Mouse (Mus musculus) left cerebral cortex, postnatal 25 days (tissue): ENCODE data around the gene Mrgprg. TPM values are rescaled to one million over a fixed set of nuclear protein-coding genes. Genes with fewer than 3 reads are reported as not detected.

Experiments
- DNase-seq, 2 experiments: peaks; one replicate each; pipeline ENCODE4 v3.0.0; 2022; ENCODE audit warnings: low spot score in 2 of 2, mixed read lengths in 1 of 2
- intact Hi-C: fragments of 180-260 bp; cut with DNase I; formaldehyde crosslinking; loops from one replicate; pipeline ENCODE4 v1.15.1; 2025
- total RNA-seq, 2 experiments: library from RNA; stranded (reverse); gene quantifications; 2 replicates each; pipeline ENCODE4 v1.2.3; 2021

The Mrgprg gene
- total RNA-seq = not detected

- DNase-seq = no peak
- intact Hi-C loops = loop anchor here (10.0 kb wide), 1 partner anchor 612 kb away; no protein-coding TSS in a partner anchor
These were observed at the start of gene Mrgprg for GRCm38 (mm10) chr7:143766893-143767292. Gene Mrgprg, minus strand, starts transcription at chr7:143766993.

GRCm38 (mm10) chr7:143808909-143809308 lies 42.1 kb upstream of the Mrgprg start:
- intact Hi-C loops = no loop called here
- DNase-seq = no peak

GRCm38 (mm10) chr7:143805199-143805624 lies 38.4 kb upstream of the Mrgprg start:
- DNase-seq = peak; percentile 30 to 61
- intact Hi-C loops = no loop called here

GRCm38 (mm10) chr7:143801195-143802065 lies 34.6 kb upstream of the Mrgprg start:
- no peak for DNase-seq
- intact Hi-C loops = no loop called here

- intact Hi-C loops = no loop called here
- no peak for DNase-seq
These were observed 34.0 kb upstream of the Mrgprg start for GRCm38 (mm10) chr7:143800770-143801169.

GRCm38 (mm10) chr7:143798783-143799182 lies 32.0 kb upstream of the Mrgprg start:
- no peak for DNase-seq
- intact Hi-C loops = no loop called here

GRCm38 (mm10) chr7:143793121-143793520 lies 26.3 kb upstream of the Mrgprg start:
- intact Hi-C loops = no loop called here
- DNase-seq = no peak

GRCm38 (mm10) chr7:143792336-143792985 lies 25.7 kb upstream of the Mrgprg start:
- intact Hi-C loops = no loop called here
- no peak for DNase-seq

GRCm38 (mm10) chr7:143783996-143784829 lies 17.4 kb upstream of the Mrgprg start, which contains the start of gene Mrgpre:
Gene Mrgpre, minus strand, starts transcription at chr7:143784500.
- DNase-seq = peak; percentile 61 to 73
- intact Hi-C loops = no loop called here

- DNase-seq = peak in 1 of 2 experiments; percentile 8
These were observed 16.7 kb upstream of the Mrgprg start for GRCm38 (mm10) chr7:143783378-143783995.

GRCm38 (mm10) chr7:143777375-143777774 lies 10.6 kb upstream of the Mrgprg start:
- intact Hi-C loops = no loop called here
- DNase-seq = no peak

More at GRCm38 (mm10) chr7:143783378-143783995, 16.7 kb upstream of the Mrgprg start:
- intact Hi-C loops = no loop called here

- intact Hi-C loops = no loop called here
These were observed 9.3 kb upstream of the Mrgprg start for GRCm38 (mm10) chr7:143776137-143776536.

GRCm38 (mm10) chr7:143769461-143769860 lies 2.7 kb upstream of the Mrgprg start:
- no peak for DNase-seq
- intact Hi-C loops = loop anchor here (10.0 kb wide), 1 partner anchor 615 kb away; no protein-coding TSS in a partner anchor

More at GRCm38 (mm10) chr7:143776137-143776536, 9.3 kb upstream of the Mrgprg start:
- DNase-seq = no peak

- intact Hi-C loops = loop anchor here (10.0 kb wide), 1 partner anchor 613 kb away; no protein-coding TSS in a partner anchor
- no peak for DNase-seq
These were observed 1.5 kb upstream of the Mrgprg start for GRCm38 (mm10) chr7:143768267-143768666.

GRCm38 (mm10) chr7:143764876-143765530 lies 1.8 kb downstream of the Mrgprg start:
- no peak for DNase-seq
- intact Hi-C loops = loop anchor here (1.0 to 10.0 kb wide), 4 partner anchors 59 to 610 kb away; no protein-coding TSS in a partner anchor

GRCm38 (mm10) chr7:143763794-143764193 lies 3.0 kb downstream of the Mrgprg start:
- intact Hi-C loops = loop anchor here (1.0 to 10.0 kb wide), 4 partner anchors 57 to 609 kb away; no protein-coding TSS in a partner anchor

GRCm38 (mm10) chr7:143758956-143759355 lies 7.8 kb downstream of the Mrgprg start:
- intact Hi-C loops = loop anchor here (10.0 kb wide), 1 partner anchor 684 kb away; no protein-coding TSS in a partner anchor
- no peak for DNase-seq

More at GRCm38 (mm10) chr7:143763794-143764193, 3.0 kb downstream of the Mrgprg start:
- no peak for DNase-seq

GRCm38 (mm10) chr7:143757696-143758095 lies 9.1 kb downstream of the Mrgprg start:
- no peak for DNase-seq
- intact Hi-C loops = loop anchor here (10.0 kb wide), 1 partner anchor 683 kb away; no protein-coding TSS in a partner anchor
